Mouse (Mus musculus) limb, embryonic 11.5 days (tissue): ENCODE measurements around the gene Mdga2. TPM values are rescaled to one million over a fixed set of nuclear protein-coding genes. Genes with fewer than 3 reads are reported as not detected.

Experiments
- ATAC-seq: fragments of 200-750 bp; cut with Nextera tagmentation; 2 replicates; pipeline ENCODE4 v1.8.0; 2017; ENCODE audit warnings: low read depth; ENCODE audit not compliant: insufficient number of reproducible peaks, low FRiP score, low TSS enrichment
- DNase-seq: peaks from one replicate; pipeline ENCODE4 v3.0.0-alpha.2; 2015; ENCODE audit warnings: low spot score
- H3K27ac ChIP-seq: fragments of 300-500 bp; sonication (generic); replicated peaks from 2 replicates; pipeline ENCODE4 v1.5.1; 2014; ENCODE audit warnings: low read depth, mild to moderate bottlenecking, low read length
- H3K27me3 ChIP-seq: fragments of 300-500 bp; sonication (generic); 2 replicates; pipeline ENCODE4 v1.6.1; 2014; ENCODE audit warnings: mild to moderate bottlenecking, low read length, mixed read lengths; ENCODE audit not compliant: control insufficient read depth, insufficient read depth
- H3K36me3 ChIP-seq: fragments of 300-500 bp; sonication (generic); 2 replicates; pipeline ENCODE4 v1.6.1; 2014; ENCODE audit warnings: mild to moderate bottlenecking, low read length, moderate library complexity, mixed read lengths; ENCODE audit not compliant: control insufficient read depth, insufficient read depth
- H3K4me1 ChIP-seq: fragments of 300-500 bp; sonication (generic); 2 replicates; pipeline ENCODE4 v1.6.1; 2014; ENCODE audit warnings: low read length, mixed read lengths; ENCODE audit not compliant: control insufficient read depth, insufficient read depth
- H3K4me2 ChIP-seq: fragments of 300-500 bp; sonication (generic); 2 replicates; pipeline ENCODE4 v1.6.1; 2014; ENCODE audit warnings: low read depth, mild to moderate bottlenecking, moderate library complexity; ENCODE audit not compliant: severe bottlenecking
- H3K4me3 ChIP-seq: fragments of 300-500 bp; sonication (generic); 2 replicates; pipeline ENCODE4 v1.5.1; 2014; ENCODE audit warnings: low read depth, low read length
- H3K9ac ChIP-seq: fragments of 300-500 bp; sonication (generic); 2 replicates; pipeline ENCODE4 v1.6.1; 2014; ENCODE audit warnings: mild to moderate bottlenecking, low read length
- H3K9me3 ChIP-seq: fragments of 300-500 bp; sonication (generic); 2 replicates; pipeline ENCODE4 v1.6.1; 2016; ENCODE audit warnings: low read length; ENCODE audit not compliant: control insufficient read depth
- WGBS: fragments of 180-500 bp; shearing (Covaris S2); extraction: QIAGEN DNeasy Blood & Tissue Kit; methylation state at CpG from one replicate; pipeline ENCODE4 v1.1.7; 2014; 5-methylcytosine and 5-hydroxymethylcytosine counted together
- polyA plus RNA-seq: library from polyadenylated mRNA; unstranded; fragments of >200 nt; fragmentation: Nextera tagmentation; extraction: Ambion mirVana; gene quantifications from 2 replicates; pipeline ENCODE4 v1.2.1, GENCODE M21; 2014

The Mdga2 gene
- polyA plus RNA-seq, 1 experiment from 2014 or later, result 0.48 TPM

- H3K4me2 ChIP-seq, result no peak overlapping the region
- H3K4me1 ChIP-seq, result no peaks in the 10 kb centered on the region
- no peak for DNase-seq
- no peak overlapping the region for H3K9ac ChIP-seq
- 85% methylated on average over 1 of the region's 1 CpGs for WGBS
- no peak for ATAC-seq
- no peak overlapping the region for H3K4me3 ChIP-seq
- no peak overlapping the region for H3K27ac ChIP-seq
- H3K36me3 ChIP-seq, result no peaks in the 10 kb centered on the region
- H3K9me3 ChIP-seq, result no peaks in the 10 kb centered on the region
- H3K27me3 ChIP-seq, result no peaks in the 10 kb centered on the region
These were observed 657.0 kb downstream of the Mdga2 start for GRCm38 (mm10) chr12:66565396-66565795.

- H3K36me3 ChIP-seq, result no peaks in the 10 kb centered on the region
- H3K4me1 ChIP-seq, result no peaks in the 10 kb centered on the region
- H3K9me3 ChIP-seq, result no peaks in the 10 kb centered on the region
- H3K9ac ChIP-seq, result no peak overlapping the region
- H3K4me2 ChIP-seq, result no peak overlapping the region
- no peak overlapping the region for H3K27ac ChIP-seq
- ATAC-seq (no peak), DNase-seq (no peak)
- no peaks in the 10 kb centered on the region for H3K27me3 ChIP-seq
- H3K4me3 ChIP-seq, result no peak overlapping the region
- WGBS, result 89% methylated on average over 3 of the region's 3 CpGs
These were observed 665.5 kb downstream of the Mdga2 start for GRCm38 (mm10) chr12:66556846-66557245.

- Histone ChIP-seq H3K36me3 (no peaks in the 10 kb centered on the region), H3K9ac (no peak overlapping the region), H3K27ac (no peak overlapping the region), H3K4me2 (no peak overlapping the region), H3K4me3 (no peak overlapping the region), H3K4me1 (no peaks in the 10 kb centered on the region), H3K27me3 (no peaks in the 10 kb centered on the region), H3K9me3 (no peaks in the 10 kb centered on the region)
- no peak for ATAC-seq
- DNase-seq, result no peak
- WGBS, result 87% methylated on average over 2 of the region's 2 CpGs
These were observed 666.0 kb downstream of the Mdga2 start for GRCm38 (mm10) chr12:66556178-66556820.

- H3K9ac ChIP-seq, result no peak overlapping the region
- DNase-seq, result no peak
- H3K4me3 ChIP-seq, result no peak overlapping the region
- H3K27me3 ChIP-seq, result no peaks in the 10 kb centered on the region
- H3K27ac ChIP-seq, result no peak overlapping the region
- H3K36me3 ChIP-seq, result no peaks in the 10 kb centered on the region
- H3K9me3 ChIP-seq, result no peaks in the 10 kb centered on the region
- 66% methylated on average over 2 of the region's 2 CpGs for WGBS
- no peak for ATAC-seq
- no peaks in the 10 kb centered on the region for H3K4me1 ChIP-seq
- H3K4me2 ChIP-seq, result no peak overlapping the region
These were observed 697.4 kb downstream of the Mdga2 start for GRCm38 (mm10) chr12:66524973-66525372.

- H3K4me1 ChIP-seq, result no peaks in the 10 kb centered on the region
- no peaks in the 10 kb centered on the region for H3K36me3 ChIP-seq
- H3K27ac ChIP-seq, result no peak overlapping the region
- ATAC-seq (no peak), DNase-seq (no peak)
- H3K27me3 ChIP-seq, result no peaks in the 10 kb centered on the region
- H3K9me3 ChIP-seq, result no peaks in the 10 kb centered on the region
- H3K9ac ChIP-seq, result no peak overlapping the region
- 77% methylated on average over 4 of the region's 4 CpGs for WGBS
- no peak overlapping the region for H3K4me3 ChIP-seq
- no peak overlapping the region for H3K4me2 ChIP-seq
These were observed 723.1 kb downstream of the Mdga2 start for GRCm38 (mm10) chr12:66499258-66499657.

GRCm38 (mm10) chr12:66470868-66471267 lies 751.5 kb downstream of the Mdga2 start:
- Histone ChIP-seq H3K4me2 (no peak overlapping the region), H3K27me3 (no peaks in the 10 kb centered on the region)
- no peak for ATAC-seq

GRCm38 (mm10) chr12:66470243-66470863 lies 752.0 kb downstream of the Mdga2 start:
- Histone ChIP-seq H3K9me3 (no peaks in the 10 kb centered on the region), H3K36me3 (no peaks in the 10 kb centered on the region), H3K4me2 (no peak overlapping the region), H3K27ac (no peak overlapping the region), H3K4me1 (no peaks in the 10 kb centered on the region), H3K27me3 (no peaks in the 10 kb centered on the region), H3K9ac (no peak overlapping the region), H3K4me3 (no peak overlapping the region)
- DNase-seq, result no peak
- no peak for ATAC-seq
- 90% methylated on average over 8 of the region's 8 CpGs for WGBS

More at GRCm38 (mm10) chr12:66470868-66471267, 751.5 kb downstream of the Mdga2 start:
- 54% methylated on average over 4 of the region's 4 CpGs for WGBS
- Histone ChIP-seq H3K4me1 (no peaks in the 10 kb centered on the region), H3K36me3 (no peaks in the 10 kb centered on the region), H3K4me3 (no peak overlapping the region), H3K27ac (no peak overlapping the region), H3K9ac (no peak overlapping the region), H3K9me3 (no peaks in the 10 kb centered on the region)
- DNase-seq, result no peak

GRCm38 (mm10) chr12:66465516-66465915 lies 756.8 kb downstream of the Mdga2 start:
- no peaks in the 10 kb centered on the region for H3K27me3 ChIP-seq

More at GRCm38 (mm10) chr12:66465516-66465915, 756.8 kb downstream of the Mdga2 start:
- H3K4me1 ChIP-seq, result no peaks in the 10 kb centered on the region
- 93% methylated on average over 3 of the region's 3 CpGs for WGBS
- H3K9me3 ChIP-seq, result no peaks in the 10 kb centered on the region
- DNase-seq (no peak), ATAC-seq (no peak)
- H3K36me3 ChIP-seq, result no peaks in the 10 kb centered on the region
- H3K27ac ChIP-seq, result no peak overlapping the region
- H3K4me3 ChIP-seq, result no peak overlapping the region
- no peak overlapping the region for H3K9ac ChIP-seq
- H3K4me2 ChIP-seq, result no peak overlapping the region
